In genomic region chr14:121015114-121015690, GRCm38 (mm10) we compare ENCODE assay signal across 14 mouse cellular contexts. TPM values are rescaled to one million over a fixed set of nuclear protein-coding genes. Genes with fewer than 3 reads are reported as not detected.
"Had no signal": no experiment of that assay in that cellular context is flagged by ENCODE, and none has a peak within 500 bp of the region (broad histone marks: within the 10 kb centered on the region; RNA-seq: fewer than 3 reads in every experiment).

No protein-coding gene starts in this region.

- H3K27me3 ChIP-seq: limb, embryonic 12.5 days; liver, embryonic 13.5 days; midbrain, embryonic 12.5 days; neural tube, embryonic 13.5 days had no signal

- DNase-seq: kidney, adult 18-20 months; kidney, postnatal 10 days; kidney, postnatal 4 days; liver; liver, embryonic 13.5 days; liver, postnatal 0 days; thymus, adult 18-20 months; thymus, postnatal 14 days had no signal

- H3K4me2 ChIP-seq: limb, embryonic 12.5 days; liver, embryonic 13.5 days; midbrain, embryonic 12.5 days; neural tube, embryonic 13.5 days had no signal

- H3K9me3 ChIP-seq: liver, embryonic 13.5 days; midbrain, embryonic 12.5 days; neural tube, embryonic 13.5 days had no signal

- H3K36me3 ChIP-seq: limb, embryonic 12.5 days; liver, embryonic 13.5 days; midbrain, embryonic 12.5 days; neural tube, embryonic 13.5 days had no signal

- H3K9ac ChIP-seq: limb, embryonic 12.5 days; liver, embryonic 13.5 days; liver, postnatal 0 days; midbrain, embryonic 12.5 days; neural tube, embryonic 13.5 days had no signal

- ATAC-seq: liver, postnatal 0 days; midbrain, embryonic 16.5 days had no signal

- H3K4me3 ChIP-seq: limb, embryonic 12.5 days; liver, embryonic 13.5 days; midbrain, embryonic 12.5 days; neural tube, embryonic 13.5 days had no signal

- H3K4me1 ChIP-seq: limb, embryonic 12.5 days; liver, embryonic 13.5 days; midbrain, embryonic 12.5 days; neural tube, embryonic 13.5 days had no signal

- H3K27ac ChIP-seq: limb, embryonic 12.5 days; liver, embryonic 13.5 days; midbrain, embryonic 12.5 days; neural tube, embryonic 13.5 days; stomach, postnatal 0 days had no signal

RNA-seq across cellular contexts. Expression of gene Farp1, which starts 19.8 kb away (rescaled TPM):
- total RNA-seq: megakaryocyte-erythroid progenitor cell, adult 5-6 weeks had no signal
